Mouse (Mus musculus): ENCODE measurements around the gene Mfap3. TPM values are rescaled to one million over a fixed set of nuclear protein-coding genes. Genes with fewer than 3 reads are reported as not detected.
A peak's percentile ranks its signal among the peaks of the same experiment; 100 is the strongest.

The Mfap3 gene
- polyA plus RNA-seq, 1 experiment from 2014 or later: 60.4 TPM

DNA sequence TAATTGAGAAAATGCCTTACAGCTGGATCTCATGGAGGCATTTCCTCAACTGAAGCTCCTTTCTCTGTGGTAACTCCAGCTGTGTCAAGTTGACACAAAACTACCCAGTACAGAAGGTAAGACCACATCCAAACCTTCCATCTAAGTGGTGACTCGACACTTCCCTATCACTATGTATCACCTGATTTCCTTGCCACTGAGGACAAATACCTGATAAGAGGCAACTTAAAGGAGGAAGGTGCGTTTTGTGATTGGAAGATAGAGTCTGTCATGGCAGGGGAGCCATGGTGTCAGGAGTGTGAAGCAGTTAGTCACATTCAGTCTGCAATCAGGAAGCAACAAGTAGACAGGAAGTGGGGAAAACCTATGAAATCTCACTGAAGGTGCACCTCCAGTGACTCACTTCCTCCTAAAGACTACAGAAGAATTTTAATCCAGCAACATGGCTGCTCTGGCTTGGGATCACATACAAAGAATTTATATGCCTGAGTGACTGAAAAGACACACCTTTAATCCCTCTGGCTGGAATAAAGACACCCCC, 50.6 kb downstream of the Mfap3 start:
- Histone ChIP-seq H3K4me1 (replicated peaks) (peaks cover 25% of the 10 kb centered on the region), H3K4me3 (replicated peaks) (no peak overlapping the region), H3K36me3 (no peaks in the 10 kb centered on the region), H3K27me3 (peaks cover 11% of the 10 kb centered on the region), H3K9me3 (peaks cover 7% of the 10 kb centered on the region; the same call in 1 of the 2 replicates), H3K27ac (no peak overlapping the region), H3K4me2 (replicated peaks) (no peak overlapping the region), H3K9ac (replicated peaks) (no peak overlapping the region)
- WGBS: 80% methylated on average over 2 of the region's 2 CpGs
- no peak for ATAC-seq

DNA sequence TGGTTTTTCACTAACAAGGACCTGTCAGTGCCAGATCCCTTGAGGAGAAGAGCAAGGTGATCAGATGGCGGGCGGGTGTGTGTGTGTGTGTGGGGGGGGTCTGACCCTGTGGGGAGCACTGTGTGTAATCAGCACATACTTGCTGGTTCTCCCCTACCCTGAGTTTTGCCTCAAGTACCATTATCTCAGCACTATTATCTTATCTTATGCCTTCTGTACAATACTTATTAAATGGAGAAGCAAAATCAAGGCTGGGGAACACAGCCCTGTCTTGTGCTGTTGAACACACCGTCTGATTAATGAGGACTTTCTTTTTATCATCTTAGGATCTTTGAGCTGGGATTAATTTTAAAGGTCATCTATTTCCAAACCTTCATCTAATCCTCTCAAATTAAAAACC, 52.6 kb downstream of the Mfap3 start:
- H3K27me3 ChIP-seq: peaks cover 8% of the 10 kb centered on the region
- H3K9ac ChIP-seq (replicated peaks): no peak overlapping the region
- peaks cover 26% of the 10 kb centered on the region for H3K4me1 ChIP-seq (replicated peaks)
- H3K9me3 ChIP-seq: peaks cover 7% of the 10 kb centered on the region; the same call in 1 of the 2 replicates
- 78% methylated on average over 3 of the region's 3 CpGs for WGBS
- no peak overlapping the region for H3K27ac ChIP-seq
- ATAC-seq: no peak
- no peaks in the 10 kb centered on the region for H3K36me3 ChIP-seq
- H3K4me2 ChIP-seq (replicated peaks): no peak overlapping the region
- no peak overlapping the region for H3K4me3 ChIP-seq (replicated peaks)

DNA sequence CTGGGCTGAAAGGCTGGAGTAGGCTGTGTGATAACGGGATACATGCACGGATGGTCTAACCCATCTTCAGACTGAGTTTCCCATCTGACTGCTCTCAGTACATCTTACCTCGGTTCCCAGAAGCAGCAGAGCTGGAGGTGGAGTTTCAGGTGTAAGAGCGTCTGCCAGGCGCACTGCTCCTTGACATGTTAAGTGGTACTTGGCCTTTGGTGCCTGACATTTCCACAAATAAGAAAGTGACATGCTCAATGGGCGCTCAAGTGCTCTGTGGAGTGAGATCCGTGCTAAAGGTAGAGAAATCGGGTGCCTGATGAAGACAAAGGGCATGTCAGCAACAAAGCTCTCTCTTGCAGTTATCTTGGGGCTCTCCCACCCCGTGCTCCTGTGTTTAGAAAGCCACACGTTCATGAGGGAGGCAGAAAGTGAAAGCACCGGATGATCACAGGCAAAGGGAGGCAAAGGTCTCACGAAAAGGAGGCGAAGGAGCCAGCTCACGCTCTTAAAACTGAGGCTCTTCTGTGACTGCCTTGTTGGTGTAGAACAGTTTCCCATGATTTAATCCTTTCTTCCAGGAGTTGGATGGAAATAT, 55.3 kb downstream of the Mfap3 start:
- H3K9ac ChIP-seq (replicated peaks): no peak overlapping the region
- no peak overlapping the region for H3K4me3 ChIP-seq (replicated peaks)
- no peak for ATAC-seq
- H3K9me3 ChIP-seq: peaks cover 7% of the 10 kb centered on the region; the same call in 1 of the 2 replicates
- no peak overlapping the region for H3K27ac ChIP-seq
- H3K4me2 ChIP-seq (replicated peaks): no peak overlapping the region
- H3K27me3 ChIP-seq: peaks cover 3% of the 10 kb centered on the region; the same call in 1 of the 2 replicates
- 54% methylated on average over 14 of the region's 14 CpGs for WGBS
- no peaks in the 10 kb centered on the region for H3K36me3 ChIP-seq
- H3K4me1 ChIP-seq (replicated peaks): peaks cover 15% of the 10 kb centered on the region

DNA sequence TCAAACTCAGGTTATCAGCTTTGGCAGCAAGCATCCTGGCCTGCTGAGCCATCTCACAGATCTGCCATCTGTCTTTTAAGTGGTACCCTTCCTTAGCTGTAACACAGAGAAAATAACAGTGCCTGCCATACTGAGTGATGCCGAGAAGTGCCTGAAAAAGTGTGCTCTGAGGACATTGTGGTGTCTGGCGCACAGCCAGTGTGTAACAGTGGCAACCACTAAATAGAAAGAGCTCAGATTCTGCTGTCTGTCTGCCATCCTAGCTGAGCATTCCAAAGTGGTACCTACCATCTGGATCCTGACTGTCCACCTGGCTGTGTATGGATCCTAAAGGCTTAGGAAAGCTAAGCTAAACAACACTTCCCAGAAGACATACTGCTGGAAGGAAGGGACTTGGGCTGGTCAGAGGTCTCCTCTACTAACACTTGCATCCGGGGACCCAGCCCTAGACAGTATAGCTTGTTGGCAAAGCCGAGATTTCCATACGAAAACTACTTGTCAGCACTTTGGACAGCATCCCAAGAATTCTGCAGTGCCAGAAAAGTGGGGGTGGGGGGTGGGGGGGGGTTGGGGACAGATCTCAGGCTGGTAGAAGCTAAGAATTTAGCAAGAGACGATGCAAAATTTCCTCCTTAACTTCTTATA, 58.5 kb downstream of the Mfap3 start:
- 77% methylated on average over 6 of the region's 6 CpGs for WGBS
- Histone ChIP-seq H3K4me1 (replicated peaks) (peaks cover 15% of the 10 kb centered on the region), H3K9me3 (no peaks in the 10 kb centered on the region), H3K27me3 (peaks cover 3% of the 10 kb centered on the region), H3K4me2 (replicated peaks) (no peak overlapping the region), H3K27ac (no peak overlapping the region), H3K36me3 (no peaks in the 10 kb centered on the region), H3K9ac (replicated peaks) (no peak overlapping the region), H3K4me3 (replicated peaks) (no peak overlapping the region)
- no peak for ATAC-seq

DNA sequence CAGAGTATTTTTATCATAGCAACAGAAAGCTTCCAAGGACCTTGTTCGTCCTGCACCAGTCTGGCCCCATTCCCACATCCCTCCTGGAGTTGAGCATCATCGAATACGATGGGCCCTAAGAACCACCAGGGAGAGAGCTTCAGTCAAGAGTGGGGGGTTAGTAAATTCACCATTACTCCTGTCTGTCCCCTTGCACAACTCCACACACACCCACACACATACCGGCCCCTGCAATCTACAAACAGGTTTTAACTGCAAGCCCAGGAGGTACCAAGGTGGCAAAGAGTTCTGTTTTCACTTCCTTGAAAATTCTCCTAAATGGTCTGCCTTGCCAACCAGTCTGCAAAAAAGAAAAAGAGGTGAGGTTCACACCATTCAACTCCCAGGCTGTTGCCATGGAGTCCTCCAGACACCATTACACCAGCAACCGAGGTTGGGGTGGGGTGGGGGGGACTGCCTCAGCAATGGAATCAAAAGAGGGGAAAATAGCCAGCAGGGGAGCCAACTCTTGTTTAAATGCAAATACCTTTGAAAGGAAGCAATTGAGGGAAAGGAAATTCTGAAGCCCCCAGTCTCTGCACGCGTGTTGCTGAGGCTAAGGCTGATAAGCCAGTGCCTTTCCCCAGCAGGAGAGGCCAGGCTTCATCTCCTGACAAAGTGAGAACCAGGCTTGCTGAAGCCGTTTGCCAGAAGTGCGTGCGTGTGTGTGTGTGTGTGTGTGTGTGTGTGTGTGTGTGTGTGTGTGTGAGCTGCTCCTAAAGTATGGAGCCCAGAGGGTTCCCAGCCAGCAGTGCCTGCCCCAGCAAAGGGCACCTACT, 64.6 kb downstream of the Mfap3 start:
- Histone ChIP-seq H3K4me3 (replicated peaks) (no peak overlapping the region), H3K4me1 (replicated peaks) (peaks cover 37% of the 10 kb centered on the region), H3K9me3 (no peaks in the 10 kb centered on the region), H3K4me2 (replicated peaks) (peak overlapping the region; percentile 26; the same call in 1 of the 2 replicates), H3K9ac (replicated peaks) (no peak overlapping the region), H3K27ac (peak overlapping the region; percentile 66), H3K36me3 (no peaks in the 10 kb centered on the region), H3K27me3 (peaks cover 9% of the 10 kb centered on the region)
- ATAC-seq: peak; percentile 90
- 7% methylated on average over 10 of the region's 10 CpGs for WGBS

Other genes with a start within 250 kb of the Mfap3 start
- gene Fam114a2, start within 50 bp of the Mfap3 start, polyA plus RNA-seq (2015; fragmentation: Nextera tagmentation; extraction: Ambion mirVana): 93.2 TPM in 2 replicates
- gene Galnt10, start 126.8 kb downstream of the Mfap3 start, polyA plus RNA-seq (2015; fragmentation: Nextera tagmentation; extraction: Ambion mirVana): 13.0 and 15.6 TPM in 2 replicates

Measured in midbrain, embryonic 13.5 days (tissue).